Mouse (Mus musculus) v-Abl transformed pro-B cells (cell line): ENCODE results near the gene Lbh.

ENCODE experiments used
- in situ Hi-C, 2 experiments: fragments of 400-800 bp; cut with MboI; formaldehyde crosslinking; loops; one replicate each; pipeline ENCODE4 v1.15.1; 2025; ENCODE audit not compliant: unreplicated experiment in 2 of 2

Gene Lbh

DNA sequence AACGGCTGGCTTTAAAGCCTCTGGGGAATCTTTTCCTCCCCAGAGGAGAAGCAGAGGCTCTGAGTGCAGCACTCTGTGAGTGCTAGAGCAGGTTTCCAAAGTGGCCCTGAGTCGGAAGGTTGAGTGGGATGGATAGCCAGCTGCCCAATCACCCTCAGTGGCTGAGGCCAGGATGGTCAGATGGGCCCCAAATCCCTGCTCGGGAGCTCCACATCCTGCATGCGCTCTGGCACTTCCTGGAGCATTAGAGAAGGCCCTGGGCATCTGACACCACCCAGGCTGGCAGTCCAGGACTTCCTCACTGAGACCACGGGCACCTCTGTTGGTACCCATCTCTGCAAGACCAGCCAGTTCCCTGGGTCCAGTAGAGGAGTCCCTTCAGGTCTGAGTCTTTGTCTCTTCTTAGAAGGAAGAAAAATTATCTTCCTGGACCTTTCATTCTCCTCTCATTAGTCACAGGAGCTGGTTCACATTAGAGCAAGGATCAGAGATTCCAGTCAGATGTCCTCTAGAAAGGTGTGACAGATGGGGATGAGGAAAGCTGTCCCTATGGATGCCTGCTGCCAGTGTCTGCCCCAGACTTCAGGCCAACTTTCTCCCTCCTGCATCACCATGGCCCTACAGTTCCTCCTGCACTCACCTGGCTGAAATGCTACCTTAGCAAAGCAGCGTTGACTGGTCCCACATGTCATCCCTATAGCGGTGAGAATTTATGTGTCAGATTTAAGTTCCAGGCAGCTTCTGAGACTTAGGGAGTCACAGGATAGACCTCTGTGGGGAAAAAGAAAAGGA lies 8.8 kb upstream of the Lbh start:
- in situ Hi-C loops = no loop called here

DNA sequence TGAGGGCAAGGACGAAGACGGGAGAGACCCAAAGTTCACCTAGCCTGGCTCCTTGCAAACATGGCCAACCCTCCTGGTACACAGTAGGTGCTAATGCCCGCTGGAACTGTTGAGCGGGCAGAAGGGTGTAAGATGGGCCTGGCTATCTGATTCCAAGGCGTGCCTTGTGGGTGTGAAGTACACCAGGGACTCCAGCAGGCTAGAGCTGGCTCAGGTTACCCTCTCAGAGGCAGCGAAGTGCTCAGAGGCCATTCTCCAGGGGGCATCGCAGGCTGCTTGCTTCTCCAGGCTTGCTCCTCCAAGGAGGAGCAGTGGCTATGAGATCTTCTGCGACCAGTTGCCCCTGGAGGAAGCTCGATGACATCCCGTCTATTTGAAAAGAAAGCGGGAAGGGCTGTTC lies 6.8 kb upstream of the Lbh start:
- in situ Hi-C loops = loop anchor here in 1 of 2 experiments (10.0 kb wide), 2 partner anchors 124 to 284 kb away; no protein-coding TSS in a partner anchor

DNA sequence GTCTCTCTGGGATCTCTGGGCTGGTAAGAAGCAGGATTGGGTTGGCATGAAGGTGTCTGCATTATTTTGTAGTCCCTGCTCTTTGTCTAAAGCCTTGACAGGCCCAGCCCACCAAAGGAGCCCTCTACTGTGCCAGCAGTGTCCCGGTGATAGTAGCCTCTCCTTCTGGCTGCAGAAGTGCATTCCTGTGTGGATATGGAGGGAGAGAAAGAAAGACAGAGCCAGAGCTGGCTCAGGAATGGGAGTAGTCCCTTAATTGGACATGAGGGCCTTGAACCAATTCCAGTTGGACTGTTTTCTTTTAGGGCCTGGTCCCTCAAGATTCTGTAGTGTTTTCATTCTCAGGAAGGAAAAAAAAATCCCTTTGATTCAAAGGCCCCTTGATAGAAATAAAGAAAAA lies 6.4 kb upstream of the Lbh start:
- in situ Hi-C loops = loop anchor here in 1 of 2 experiments (10.0 kb wide), 2 partner anchors 123 to 283 kb away; no protein-coding TSS in a partner anchor

DNA sequence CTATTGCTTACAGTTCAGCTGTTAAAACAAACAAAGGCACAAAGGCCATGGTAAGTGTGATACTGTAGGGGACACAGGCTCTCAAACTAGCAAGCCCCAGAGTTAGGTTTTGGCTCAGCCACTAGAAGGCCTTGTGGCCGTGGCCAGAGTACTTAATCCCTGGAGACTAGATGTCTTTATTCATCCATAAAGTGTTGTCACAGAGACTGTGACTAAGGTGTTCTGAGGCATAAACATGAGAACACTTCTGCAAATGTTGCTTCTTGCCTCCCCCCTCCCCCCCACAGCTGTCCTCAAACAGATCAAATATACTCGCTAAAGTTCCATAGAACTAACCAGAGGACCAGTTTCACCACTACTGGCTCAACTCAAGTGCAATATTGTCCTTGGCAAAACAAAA lies 4.0 kb upstream of the Lbh start:
- in situ Hi-C loops = loop anchor here in 1 of 2 experiments (10.0 kb wide), 2 partner anchors 121 to 281 kb away; no protein-coding TSS in a partner anchor

DNA sequence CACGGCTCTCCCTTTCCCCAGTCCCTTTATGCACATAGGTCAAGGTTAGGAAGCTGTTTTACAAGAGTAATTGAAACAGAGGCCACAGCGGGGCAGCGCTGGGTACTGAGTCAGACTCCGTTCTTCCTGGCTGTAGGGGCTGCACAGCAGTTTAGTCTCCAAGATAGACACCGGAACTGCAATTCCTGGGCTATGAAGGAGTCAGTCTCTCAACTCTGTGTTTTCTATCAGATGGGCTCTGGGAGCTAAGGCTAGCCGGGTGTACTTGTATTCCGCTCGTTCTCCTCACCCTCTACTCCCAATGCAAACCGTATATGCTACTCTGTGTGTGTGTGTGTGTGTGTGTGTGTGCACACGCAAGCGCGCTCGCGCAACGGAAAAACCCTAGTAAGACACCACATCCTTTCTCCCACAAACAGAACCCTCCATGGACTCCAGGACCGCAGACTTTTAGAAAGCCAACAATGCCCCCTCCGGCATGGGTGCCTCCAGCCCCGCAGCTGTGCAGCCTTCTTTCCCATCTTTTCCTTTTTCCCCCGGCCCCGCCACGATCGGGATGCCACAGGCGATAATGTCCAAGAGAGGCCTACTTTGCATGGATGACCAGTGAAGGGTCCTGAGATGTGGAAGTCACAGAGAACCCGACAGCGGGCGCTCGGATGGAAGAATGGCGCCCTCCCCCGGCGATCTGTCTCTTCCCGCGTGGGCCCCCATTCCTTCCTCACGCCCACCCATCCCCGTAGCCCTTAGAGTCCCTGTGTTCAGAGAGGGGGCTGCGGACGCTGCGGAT lies 669 bp upstream of the Lbh start:
- in situ Hi-C loops = loop anchor here (5.0 to 10.0 kb wide), 4 partner anchors 117 to 277 kb away; no protein-coding TSS in a partner anchor

DNA sequence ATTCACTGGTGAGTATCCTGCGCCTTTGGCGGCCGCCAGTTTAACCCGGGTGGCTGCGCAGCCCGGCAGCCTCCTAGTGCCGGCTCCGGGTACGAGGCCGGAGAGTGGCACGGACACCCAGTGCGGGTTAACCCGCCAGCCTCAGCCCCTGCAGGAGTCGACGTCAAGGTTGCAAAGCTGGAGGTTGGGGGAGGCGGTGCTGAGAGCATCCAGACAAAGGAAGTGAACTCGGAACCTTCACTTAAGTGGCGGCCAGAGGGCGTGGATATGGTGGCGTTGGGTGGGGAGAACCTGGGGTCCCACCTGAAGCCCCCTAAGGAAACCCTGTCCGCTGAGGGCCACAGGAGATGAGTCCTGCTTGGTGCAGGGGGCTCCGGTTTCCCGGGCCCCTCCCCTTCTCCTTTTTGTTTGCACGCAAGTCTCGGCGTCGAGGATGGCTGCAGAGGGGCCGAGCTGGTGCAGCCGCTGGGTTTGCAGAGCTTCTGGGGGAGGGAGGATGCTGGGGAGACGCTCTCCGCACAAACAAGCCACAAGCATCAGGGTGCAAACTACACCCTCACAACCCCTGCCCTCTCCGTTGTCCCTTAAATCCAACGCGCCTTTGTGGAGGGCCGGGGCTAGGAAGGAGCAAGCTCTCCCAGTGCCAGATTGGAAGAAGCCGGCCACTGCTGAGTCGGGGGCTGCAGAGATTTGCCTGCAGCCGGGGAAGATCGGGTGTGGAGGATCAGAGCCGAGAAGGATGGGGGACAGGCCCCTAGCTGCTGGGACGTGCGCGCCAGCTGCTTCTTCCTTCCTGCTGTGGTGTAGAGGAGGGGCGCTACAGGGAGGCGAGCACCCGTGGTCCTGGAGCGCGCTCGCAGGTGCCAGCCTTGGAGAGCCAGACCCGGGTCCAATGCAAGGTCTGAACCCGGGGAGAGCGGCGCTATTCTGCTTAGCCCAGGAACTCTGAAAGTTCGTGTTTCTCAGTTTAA lies 751 bp downstream of the Lbh start:
- in situ Hi-C loops = loop anchor here (5.0 to 10.0 kb wide), 4 partner anchors 116 to 276 kb away; no protein-coding TSS in a partner anchor

DNA sequence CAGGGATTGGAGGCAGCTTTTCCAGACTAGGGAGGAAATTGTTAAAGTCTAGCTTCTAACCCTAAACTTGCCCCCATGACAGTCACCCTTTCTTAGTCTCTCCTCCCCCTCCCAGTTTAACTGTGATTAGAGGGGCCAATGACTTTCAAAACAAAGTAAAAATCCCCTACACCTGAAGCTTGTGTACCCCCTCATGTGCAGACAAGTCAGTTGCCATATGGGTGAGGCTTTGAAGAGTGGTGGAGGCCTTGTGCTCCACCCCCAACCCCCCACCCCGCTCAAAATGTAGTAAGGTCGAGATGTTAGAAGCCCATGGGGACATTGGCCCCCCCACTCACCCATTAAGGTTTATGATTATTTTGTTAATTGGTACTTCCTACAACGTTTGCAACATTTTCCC lies 1.5 kb downstream of the Lbh start:
- in situ Hi-C loops = loop anchor here (5.0 to 10.0 kb wide), 4 partner anchors 115 to 275 kb away; no protein-coding TSS in a partner anchor

DNA sequence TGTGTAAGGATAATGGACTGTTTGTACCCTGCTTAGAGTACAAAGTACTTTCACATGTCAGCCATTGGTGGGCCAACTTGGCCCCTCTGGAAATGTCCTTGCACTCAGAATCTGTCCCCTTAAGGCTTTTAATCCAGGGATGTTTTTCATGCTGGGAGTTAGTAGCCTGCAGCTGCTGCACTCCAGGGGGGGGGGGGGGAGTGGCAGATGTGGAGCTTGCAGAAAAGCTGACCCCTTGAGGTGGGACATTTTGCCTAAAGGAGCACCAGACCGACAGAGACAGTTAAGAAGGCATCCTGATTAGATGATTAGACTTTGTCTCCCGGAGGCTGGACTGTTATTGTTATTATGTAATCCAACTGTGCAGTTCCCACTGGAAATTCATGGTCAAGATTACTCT lies 2.3 kb downstream of the Lbh start:
- in situ Hi-C loops = no loop called here

DNA sequence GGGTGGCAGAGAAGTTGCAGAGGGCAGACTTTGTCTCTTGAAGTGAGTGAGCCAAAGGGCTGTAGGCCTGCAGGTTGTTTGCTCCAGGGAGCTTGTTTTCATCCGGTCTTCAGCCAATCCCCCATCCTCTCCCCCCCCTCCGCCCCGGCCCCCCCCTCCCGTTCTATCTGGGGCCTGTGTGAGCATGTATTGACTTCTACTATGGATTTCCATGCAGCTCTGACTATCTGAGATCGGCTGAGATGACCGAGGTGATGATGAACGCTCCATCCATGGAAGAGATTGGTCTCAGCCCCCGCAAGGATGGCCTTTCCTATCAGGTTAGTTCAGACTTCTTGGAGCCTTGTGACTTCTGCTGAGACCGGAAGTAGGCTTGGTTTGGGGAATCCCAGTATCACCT lies 2.9 kb downstream of the Lbh start:
- in situ Hi-C loops = no loop called here

DNA sequence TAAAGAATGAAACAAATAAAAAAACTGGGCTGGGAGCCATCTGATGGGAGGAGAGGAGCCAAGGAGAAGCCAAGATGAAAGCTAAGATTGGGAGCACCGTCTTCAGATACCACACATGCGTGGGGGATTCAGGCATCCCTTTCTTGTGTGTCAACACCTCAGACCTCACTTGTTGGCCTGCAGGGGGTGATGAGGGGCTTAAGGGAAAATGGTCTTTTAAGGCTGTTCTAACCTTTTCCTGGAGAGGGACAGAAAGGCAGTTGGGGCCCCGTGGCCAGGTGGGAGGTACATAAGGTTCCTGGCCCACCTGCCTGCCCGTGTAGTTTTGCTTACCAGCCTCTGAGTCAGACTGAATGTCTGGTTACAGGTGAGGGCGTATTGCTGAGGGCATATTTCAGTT lies 4.1 kb downstream of the Lbh start:
- in situ Hi-C loops = no loop called here

DNA sequence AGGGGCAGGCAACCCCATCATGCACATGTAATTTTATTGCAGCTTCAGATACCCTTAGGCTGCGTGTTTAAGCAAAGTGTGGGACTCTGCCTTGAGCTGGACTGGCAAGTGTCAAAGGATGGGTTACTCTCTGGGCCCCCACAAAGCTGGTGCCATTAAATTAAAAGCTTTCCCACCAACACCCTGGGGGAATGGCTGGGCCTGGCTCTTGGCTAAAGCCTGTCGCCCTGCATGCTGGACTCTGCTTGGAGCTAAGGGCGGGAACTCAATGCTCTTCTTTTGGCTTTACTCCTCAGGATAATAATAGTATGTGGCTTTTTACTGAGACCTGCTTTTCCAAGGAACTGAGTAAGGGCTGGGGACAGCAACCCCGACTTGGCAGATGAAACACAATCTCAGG lies 5.2 kb downstream of the Lbh start:
- in situ Hi-C loops = no loop called here

DNA sequence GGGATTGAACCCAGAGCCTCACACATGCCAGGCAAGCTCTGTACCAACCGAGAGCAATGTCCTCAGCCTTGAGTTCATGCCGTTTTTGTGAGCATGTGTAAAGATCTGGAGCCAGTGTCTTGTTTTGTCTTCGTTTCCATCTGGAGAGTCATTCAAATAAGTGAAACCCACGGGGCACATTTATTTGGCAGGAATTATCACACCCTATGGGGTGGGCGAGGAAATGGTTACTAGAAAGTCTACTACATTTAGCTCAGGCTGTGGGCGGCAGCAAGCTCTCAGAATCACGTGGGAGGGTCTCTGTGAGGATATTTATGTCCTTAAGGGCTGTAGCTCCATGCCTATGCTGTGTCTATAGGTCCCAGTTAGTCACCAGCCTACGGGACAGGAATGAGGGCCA lies 6.2 kb downstream of the Lbh start:
- in situ Hi-C loops = no loop called here

DNA sequence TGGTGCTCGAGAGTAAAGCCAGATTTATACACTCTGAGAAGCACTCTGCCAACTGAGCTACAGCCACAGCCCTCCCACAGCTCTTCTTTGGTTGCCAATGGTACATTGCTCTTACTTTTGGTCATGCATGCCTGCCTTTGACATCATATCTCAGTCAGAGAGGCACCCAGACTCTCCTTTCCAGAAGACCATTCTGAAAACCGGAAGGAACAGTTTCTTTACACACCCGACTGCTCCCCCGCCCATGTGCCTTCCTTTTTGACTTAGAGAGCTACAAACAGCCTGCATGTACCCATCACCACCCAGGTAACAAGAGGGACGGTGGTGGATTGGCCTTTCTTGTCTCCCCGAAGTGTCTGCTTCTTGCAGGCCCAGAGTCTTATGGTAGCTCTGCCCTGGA lies 7.0 kb downstream of the Lbh start:
- in situ Hi-C loops = loop anchor here (5.0 kb wide), 3 partner anchors 37 to 102 kb away; no protein-coding TSS in a partner anchor

DNA sequence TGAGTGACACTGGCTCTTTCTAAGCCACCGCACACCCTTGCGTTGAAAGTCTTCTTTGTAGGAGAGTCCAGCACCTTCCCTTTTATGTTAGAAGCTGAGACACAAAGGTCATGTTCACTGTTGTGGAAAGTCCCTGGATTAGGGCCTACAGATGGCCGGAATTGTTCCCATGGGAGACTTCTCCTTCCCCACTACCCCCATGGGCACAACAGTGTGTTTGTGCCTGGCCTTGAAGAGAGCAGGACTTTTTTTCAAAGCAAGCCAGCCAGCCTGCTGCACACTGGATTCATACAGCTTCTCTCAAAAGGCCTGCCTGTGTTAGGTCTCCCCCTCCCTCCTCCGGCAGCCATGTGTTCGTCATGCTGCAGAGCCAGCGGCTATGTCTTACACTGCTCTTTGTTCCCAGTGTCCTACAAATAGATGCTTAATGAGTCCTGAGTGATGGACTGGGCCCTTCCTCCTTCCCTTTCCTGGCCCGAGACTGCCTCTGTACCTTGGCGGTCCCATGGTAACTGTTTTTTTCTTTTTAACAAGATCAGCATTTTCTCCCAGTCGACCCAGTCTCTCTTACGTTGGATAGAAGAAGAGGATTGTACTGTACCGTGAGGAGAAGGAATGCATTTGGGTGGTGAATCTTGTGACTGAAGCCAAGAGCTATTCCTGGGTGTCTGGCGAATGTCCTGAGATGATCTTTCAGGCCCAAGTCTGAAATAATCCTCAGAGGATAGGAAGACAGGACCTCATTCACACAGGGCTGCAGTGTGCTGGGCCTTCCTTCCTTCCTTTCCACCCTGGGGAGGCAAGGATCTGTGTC lies 7.9 kb downstream of the Lbh start:
- in situ Hi-C loops = loop anchor here (5.0 kb wide), 3 partner anchors 36 to 101 kb away; no protein-coding TSS in a partner anchor

DNA sequence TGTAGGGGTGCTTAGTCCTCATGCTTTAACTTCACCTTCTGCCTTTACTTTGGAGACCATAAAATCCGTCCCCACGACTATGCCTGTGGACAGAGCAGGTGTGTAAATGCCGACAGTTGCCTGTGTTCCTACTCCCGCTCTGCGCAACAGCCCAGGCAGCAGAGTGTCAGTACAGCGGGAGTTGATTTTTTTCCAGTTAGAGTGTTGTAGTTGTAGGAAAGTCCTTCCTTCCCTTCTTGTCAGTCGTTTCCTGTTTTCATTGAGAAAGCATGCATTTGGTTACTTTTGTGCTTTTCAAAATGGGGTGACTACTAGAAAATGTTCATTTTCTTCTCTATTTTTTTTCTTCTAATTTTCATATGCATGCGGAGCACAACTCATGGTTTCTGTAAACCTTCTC lies 8.9 kb downstream of the Lbh start:
- in situ Hi-C loops = loop anchor here (5.0 kb wide), 3 partner anchors 35 to 100 kb away; no protein-coding TSS in a partner anchor

DNA sequence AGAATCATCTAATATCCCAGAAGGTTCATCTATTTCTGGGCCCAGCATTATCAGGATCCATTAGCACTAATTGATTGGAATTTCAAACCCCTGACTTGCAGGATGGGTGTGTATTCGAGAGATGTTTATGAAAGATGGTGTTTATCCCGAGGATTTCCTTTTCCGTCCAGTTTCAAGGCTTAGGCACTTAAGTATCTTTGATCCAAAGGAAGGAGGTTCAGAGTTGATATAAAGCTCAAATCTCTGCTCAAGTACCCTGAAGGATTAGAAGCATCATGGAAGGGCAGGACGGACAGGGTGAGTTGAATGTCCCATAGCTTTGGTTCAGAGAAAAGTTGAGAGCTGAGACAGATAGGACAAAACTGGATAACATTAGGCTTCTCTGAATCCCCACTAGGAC lies 15.0 kb downstream of the Lbh start:
- in situ Hi-C loops = no loop called here

DNA sequence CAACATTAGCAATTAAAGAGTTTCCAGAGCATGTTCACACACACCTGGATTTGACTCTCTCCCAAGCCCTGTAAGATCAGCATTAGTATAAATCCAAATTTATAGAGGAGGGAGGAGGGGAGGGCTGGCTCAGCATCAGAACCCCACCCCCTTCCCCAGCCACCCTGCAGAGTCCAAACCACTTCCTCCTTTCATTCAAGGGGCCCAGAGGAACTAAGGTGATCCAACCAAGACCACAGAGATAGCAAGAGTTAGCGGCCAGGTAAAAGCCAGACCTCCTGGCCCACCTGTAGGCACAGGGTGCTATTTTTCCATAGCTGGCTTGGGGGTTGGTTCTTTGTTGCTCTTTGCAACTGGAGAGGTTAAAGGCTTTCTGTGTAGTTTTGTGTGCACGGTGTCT lies 16.0 kb downstream of the Lbh start:
- in situ Hi-C loops = no loop called here

DNA sequence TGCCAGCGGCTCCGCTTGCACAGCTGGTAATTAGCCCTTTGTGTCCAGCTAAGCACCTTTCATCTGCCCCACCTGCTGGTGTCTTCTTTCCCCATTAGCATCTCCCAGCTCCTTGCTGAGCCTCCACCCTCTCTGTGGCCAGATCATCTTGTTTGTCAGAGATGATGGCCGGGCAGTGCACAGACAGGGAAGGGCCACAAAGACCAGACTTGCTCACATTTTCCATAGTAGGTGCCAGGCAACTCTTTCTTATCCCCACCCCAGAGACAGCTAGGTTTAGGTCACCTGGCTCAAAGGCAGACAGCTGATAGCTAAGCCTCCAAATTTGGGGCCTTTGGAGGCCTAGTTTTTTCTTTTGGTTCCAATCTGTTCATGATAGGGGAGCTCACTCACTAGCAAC lies 16.5 kb downstream of the Lbh start:
- in situ Hi-C loops = no loop called here

DNA sequence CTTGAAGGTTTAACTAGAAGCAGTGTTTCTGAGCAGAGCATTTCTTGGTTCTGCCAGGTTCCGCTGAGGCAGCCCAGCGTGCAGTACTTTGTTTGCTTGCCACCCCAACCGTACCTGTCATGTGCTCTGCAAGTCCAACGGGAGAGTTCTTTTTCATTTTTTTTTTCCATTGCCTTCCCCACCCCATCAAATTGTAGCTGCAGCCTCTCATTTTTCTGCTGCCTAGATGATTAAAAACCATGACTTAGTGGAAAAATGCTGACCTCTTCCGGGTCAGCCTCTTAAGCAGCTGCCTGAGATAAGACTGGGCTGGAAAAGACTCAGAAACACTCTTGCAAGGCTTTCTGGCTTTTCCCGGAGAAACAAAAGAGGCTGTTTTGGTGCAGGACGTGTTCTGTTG lies 17.8 kb downstream of the Lbh start:
- in situ Hi-C loops = no loop called here
